Mouse (Mus musculus) lung, postnatal 0 days (tissue): ENCODE measurements at regions not wholly inside any gene's neighbourhood (a gene's known extent, or its start where the extent isn't known, plus 50 kb on each side); places are given as distances from the start of the nearest gene placed in this dataset.

Source experiments
- CTCF ChIP-seq: IDR thresholded peaks from 2 replicates; pipeline ENCODE4 v1.5.1; 2016; ENCODE audit warnings: antibody characterized with exemption, mild to moderate bottlenecking
- EP300 ChIP-seq: IDR thresholded peaks from 2 replicates; pipeline ENCODE4 v1.6.1; 2016; ENCODE audit warnings: antibody characterized with exemption, mild to moderate bottlenecking, control low read depth

- no peak for TF ChIP-seq CTCF
- TF ChIP-seq EP300 = no peak
These were observed 517.2 kb upstream of the Tnc start for GRCm38 (mm10) chr4:64563996-64564395.
